Mouse (Mus musculus) thymus, postnatal 4 days (tissue): ENCODE data around the gene Cntd1.

Experiments
- DNase-seq: peaks from one replicate; pipeline ENCODE4 v3.0.0; 2021

Cntd1 gene

DNA sequence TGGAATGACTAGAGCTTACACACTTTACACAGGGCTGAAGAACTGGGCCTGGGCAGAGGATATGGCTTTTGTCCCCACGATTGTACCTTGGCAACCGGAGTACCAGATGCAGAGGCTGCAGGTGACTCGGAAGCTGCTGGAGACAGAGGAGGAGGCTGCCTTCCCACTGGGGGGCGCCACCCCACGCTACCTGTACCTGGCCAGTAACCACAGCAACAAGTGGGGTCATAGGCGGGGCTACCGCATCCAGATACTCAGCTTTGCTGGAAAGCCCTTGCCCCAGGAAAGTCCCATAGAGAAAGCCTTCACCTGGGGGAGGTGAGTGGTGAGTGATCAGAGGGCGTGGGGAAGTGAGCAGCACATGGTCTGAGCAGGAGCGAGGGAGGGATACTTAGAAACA, 56.9 kb downstream of the Cntd1 start:
- peak; percentile 64 for DNase-seq

DNA sequence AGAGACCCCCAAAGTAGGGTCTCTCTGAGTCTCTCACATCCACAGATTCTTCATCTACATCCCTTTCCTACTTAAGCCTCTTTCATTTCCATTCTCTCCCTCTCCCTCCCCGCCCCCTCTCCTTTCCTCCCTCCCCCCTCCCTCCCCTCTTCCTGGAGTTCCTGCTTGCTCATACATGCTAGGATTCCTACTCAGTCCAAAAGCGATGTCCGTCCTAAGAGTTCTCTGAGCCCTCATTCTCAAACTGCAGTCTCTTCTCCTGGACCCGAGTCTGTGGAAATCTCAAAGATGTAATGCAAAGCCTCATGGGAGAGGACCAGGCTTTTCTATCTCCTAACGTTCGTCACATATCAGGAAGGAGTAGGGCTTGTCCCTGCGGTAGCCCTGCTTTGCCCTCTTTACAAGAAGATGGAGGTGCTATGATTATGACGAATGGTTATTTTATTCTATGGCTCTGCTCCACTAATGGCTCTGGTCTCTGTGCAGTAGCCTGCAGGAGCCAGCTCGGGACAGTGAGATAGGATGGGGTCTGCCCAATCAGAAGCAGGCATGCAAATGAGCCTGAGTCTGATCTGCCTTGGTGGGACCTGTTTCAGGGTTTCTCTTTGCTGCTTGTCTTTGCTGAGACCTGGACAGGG, 59.4 kb downstream of the Cntd1 start:
- peak; percentile 49 for DNase-seq
